Mouse (Mus musculus): ENCODE measurements around the gene Ptpn7. TPM values are rescaled to one million over a fixed set of nuclear protein-coding genes. Genes with fewer than 3 reads are reported as not detected.

Gene Ptpn7
- polyA plus RNA-seq, 1 experiment = 2.5 TPM

DNA sequence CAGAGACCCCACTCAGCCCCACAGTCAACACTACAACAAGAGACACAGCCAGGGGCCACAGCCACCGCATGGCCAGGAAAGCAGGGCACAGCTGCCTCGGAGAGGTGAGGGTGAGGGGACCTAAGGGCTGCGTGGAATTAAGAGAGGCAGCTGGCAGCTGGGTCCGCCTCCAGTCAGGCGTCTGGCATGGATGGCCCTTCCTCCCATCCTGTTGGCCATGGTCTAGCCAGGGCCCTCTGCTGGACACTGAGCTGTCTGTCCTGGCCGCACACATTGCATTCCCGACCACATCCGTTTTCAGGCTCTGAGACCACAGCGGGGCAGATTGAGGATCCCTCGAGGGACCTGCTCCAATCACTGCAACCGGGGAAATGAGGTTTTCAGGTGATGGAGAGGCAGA lies 34.9 kb downstream of the Ptpn7 start, which contains the start of gene Gpr37l1:
Gene Gpr37l1, minus strand, starts transcription at position 247 of the 400 bp plus-strand sequence.
- WGBS = 63% methylated on average over 11 of the region's 11 CpGs
- TF ChIP-seq POLR2A (IDR thresholded peaks at IDR 0.05; ENCODE audit: low read depth, low read length) (no peak), CTCF (conservative IDR thresholded peaks at IDR 0.05; ENCODE audit: insufficient read depth, insufficient read length, low read depth, low read length) (0 out of 2 replicates have a peak, but pooled peaks have one; percentile 23)

DNA sequence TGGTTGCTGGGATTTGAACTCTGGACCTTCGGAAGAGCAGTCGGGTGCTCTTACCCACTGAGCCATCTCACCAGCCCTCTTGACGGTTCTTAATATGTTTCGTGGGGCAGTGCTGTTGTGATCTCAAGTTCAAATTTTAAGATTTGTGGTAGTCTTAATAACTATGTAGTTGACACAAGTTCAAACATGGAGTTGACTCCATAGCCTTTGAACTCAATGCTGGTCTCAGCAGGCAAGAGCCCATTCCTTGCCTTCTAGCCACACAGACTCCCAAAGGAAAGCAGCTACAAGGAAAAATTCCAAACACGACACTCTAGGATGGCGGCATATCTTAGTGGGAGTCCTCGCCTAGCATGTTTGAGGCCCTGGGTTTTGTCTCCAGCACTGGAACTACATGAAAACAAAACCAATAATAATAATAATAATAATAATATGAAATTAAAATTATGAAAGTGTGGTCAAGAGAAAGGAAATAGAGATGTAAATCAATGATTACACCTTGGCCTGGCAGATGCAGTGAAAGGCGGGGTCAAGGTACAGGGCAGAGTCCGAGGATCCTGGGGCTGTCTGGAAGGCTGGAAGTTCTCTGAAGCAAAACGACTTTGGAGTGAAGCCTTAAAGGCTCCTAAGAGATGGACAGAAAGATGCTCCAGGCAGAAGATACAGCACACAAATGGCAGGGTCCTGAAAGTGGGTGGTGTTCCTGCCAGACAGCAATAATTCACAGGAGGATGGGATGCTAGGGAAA lies 36.1 kb downstream of the Ptpn7 start:
- peak; percentile 92 for DNase-seq
- Histone ChIP-seq H3K4me3 (ENCODE audit: insufficient read depth, low read depth, low read length) (no peak overlapping the region), H3K36me3 (ENCODE audit: control insufficient read depth, insufficient read depth, low read length) (no peaks in the 10 kb centered on the region), H3K27me3 (replicated peaks; ENCODE audit: control insufficient read depth, insufficient read depth, low read length) (no peaks in the 10 kb centered on the region), H3K4me1 (ENCODE audit: control insufficient read depth, insufficient read depth, low read length) (peaks cover 14% of the 10 kb centered on the region; the same call in 1 of the 2 replicates), H3K27ac (ENCODE audit: insufficient read depth, low read depth, low read length) (peak overlapping the region; percentile 82)
- 66% methylated on average over 10 of the region's 10 CpGs for WGBS
- TF ChIP-seq POLR2A (IDR thresholded peaks at IDR 0.05; ENCODE audit: low read depth, low read length) (no peak), CTCF (conservative IDR thresholded peaks at IDR 0.05; ENCODE audit: insufficient read depth, insufficient read length, low read depth, low read length) (no peak)

More for the DNA sequence above, 34.9 kb downstream of the Ptpn7 start, which contains the start of gene Gpr37l1:
- Histone ChIP-seq H3K4me3 (ENCODE audit: insufficient read depth, low read depth, low read length) (no peak within 1 kb of the TSS), H3K4me1 (ENCODE audit: control insufficient read depth, insufficient read depth, low read length) (peaks cover 14% of the 10 kb centered on the region; the same call in 1 of the 2 replicates), H3K27ac (ENCODE audit: insufficient read depth, low read depth, low read length) (peak within 1 kb of the TSS; percentile 82), H3K36me3 (ENCODE audit: control insufficient read depth, insufficient read depth, low read length) (no peaks in the 10 kb centered on the region), H3K27me3 (replicated peaks; ENCODE audit: control insufficient read depth, insufficient read depth, low read length) (no peaks in the 10 kb centered on the region)
- no peak for DNase-seq

- Histone ChIP-seq H3K27me3 (replicated peaks; ENCODE audit: control insufficient read depth, insufficient read depth, low read length) (no peaks in the 10 kb centered on the region), H3K4me1 (ENCODE audit: control insufficient read depth, insufficient read depth, low read length) (peaks cover 14% of the 10 kb centered on the region; the same call in 1 of the 2 replicates), H3K27ac (ENCODE audit: insufficient read depth, low read depth, low read length) (peak overlapping the region; percentile 43), H3K4me3 (ENCODE audit: insufficient read depth, low read depth, low read length) (no peak overlapping the region), H3K36me3 (ENCODE audit: control insufficient read depth, insufficient read depth, low read length) (no peaks in the 10 kb centered on the region)
- no peak for TF ChIP-seq POLR2A (IDR thresholded peaks at IDR 0.05; ENCODE audit: low read depth, low read length)
- no peak; the same call in 1 of the 2 replicates for TF ChIP-seq CTCF (conservative IDR thresholded peaks at IDR 0.05; ENCODE audit: insufficient read depth, insufficient read length, low read depth, low read length)
- peak; percentile 89 for DNase-seq
- WGBS = 18% methylated on average over 12 of the region's 12 CpGs
These were observed 37.2 kb downstream of the Ptpn7 start for GRCm38 (mm10) chr1:135169556-135170224.

DNA sequence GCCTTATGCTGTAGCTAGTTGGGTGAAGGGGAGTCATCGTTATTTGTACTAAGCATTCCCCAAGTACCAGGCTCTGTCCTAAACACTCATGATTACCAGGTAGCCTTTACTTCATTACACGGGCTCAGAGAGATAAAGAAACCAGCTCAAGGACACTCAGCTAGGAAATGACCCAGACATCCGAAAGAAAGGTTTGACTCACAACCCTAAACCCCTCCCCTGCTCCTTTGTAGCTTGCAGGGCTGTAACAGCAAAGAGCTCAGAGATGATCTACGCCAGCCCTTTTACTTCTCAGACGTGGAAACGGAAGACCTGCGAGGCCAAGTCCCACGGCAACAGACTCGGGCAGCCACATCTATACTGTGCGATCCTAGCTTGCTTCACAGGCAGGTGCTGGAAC lies 37.8 kb downstream of the Ptpn7 start:
- no peaks in the 10 kb centered on the region for H3K36me3 ChIP-seq (ENCODE audit: control insufficient read depth, insufficient read depth, low read length)
- peak overlapping the region; percentile 43 for H3K27ac ChIP-seq (ENCODE audit: insufficient read depth, low read depth, low read length)
- H3K4me3 ChIP-seq (ENCODE audit: insufficient read depth, low read depth, low read length) = no peak overlapping the region
- WGBS = 61% methylated on average over 10 of the region's 10 CpGs
- no peak for DNase-seq
- TF ChIP-seq POLR2A (IDR thresholded peaks at IDR 0.05; ENCODE audit: low read depth, low read length) = no peak
- TF ChIP-seq CTCF (conservative IDR thresholded peaks at IDR 0.05; ENCODE audit: insufficient read depth, insufficient read length, low read depth, low read length) = no peak
- peaks cover 14% of the 10 kb centered on the region; the same call in 1 of the 2 replicates for H3K4me1 ChIP-seq (ENCODE audit: control insufficient read depth, insufficient read depth, low read length)
- no peaks in the 10 kb centered on the region for H3K27me3 ChIP-seq (replicated peaks; ENCODE audit: control insufficient read depth, insufficient read depth, low read length)

- no peak for TF ChIP-seq POLR2A (IDR thresholded peaks at IDR 0.05; ENCODE audit: low read depth, low read length)
- TF ChIP-seq CTCF (conservative IDR thresholded peaks at IDR 0.05; ENCODE audit: insufficient read depth, insufficient read length, low read depth, low read length) = peak; percentile 37
These were observed 38.7 kb downstream of the Ptpn7 start for GRCm38 (mm10) chr1:135171202-135171601.

GRCm38 (mm10) chr1:135171984-135172383 lies 39.5 kb downstream of the Ptpn7 start:
- no peak overlapping the region for H3K4me3 ChIP-seq (ENCODE audit: insufficient read depth, low read depth, low read length)
- H3K27ac ChIP-seq (ENCODE audit: insufficient read depth, low read depth, low read length) = no peak overlapping the region
- H3K36me3 ChIP-seq (ENCODE audit: control insufficient read depth, insufficient read depth, low read length) = no peaks in the 10 kb centered on the region
- WGBS = 43% methylated on average over 6 of the region's 6 CpGs
- peak; percentile 90 for DNase-seq
- peak; percentile 71 for TF ChIP-seq CTCF (conservative IDR thresholded peaks at IDR 0.05; ENCODE audit: insufficient read depth, insufficient read length, low read depth, low read length)
- no peak for TF ChIP-seq POLR2A (IDR thresholded peaks at IDR 0.05; ENCODE audit: low read depth, low read length)
- peaks cover 14% of the 10 kb centered on the region; the same call in 1 of the 2 replicates for H3K4me1 ChIP-seq (ENCODE audit: control insufficient read depth, insufficient read depth, low read length)
- H3K27me3 ChIP-seq (replicated peaks; ENCODE audit: control insufficient read depth, insufficient read depth, low read length) = no peaks in the 10 kb centered on the region

More at GRCm38 (mm10) chr1:135171202-135171601, 38.7 kb downstream of the Ptpn7 start:
- H3K4me1 ChIP-seq (ENCODE audit: control insufficient read depth, insufficient read depth, low read length) = peaks cover 14% of the 10 kb centered on the region; the same call in 1 of the 2 replicates
- no peaks in the 10 kb centered on the region for H3K36me3 ChIP-seq (ENCODE audit: control insufficient read depth, insufficient read depth, low read length)
- no peaks in the 10 kb centered on the region for H3K27me3 ChIP-seq (replicated peaks; ENCODE audit: control insufficient read depth, insufficient read depth, low read length)
- H3K4me3 ChIP-seq (ENCODE audit: insufficient read depth, low read depth, low read length) = no peak overlapping the region
- no peak for DNase-seq
- H3K27ac ChIP-seq (ENCODE audit: insufficient read depth, low read depth, low read length) = no peak overlapping the region
- 81% methylated on average over 7 of the region's 7 CpGs for WGBS

DNA sequence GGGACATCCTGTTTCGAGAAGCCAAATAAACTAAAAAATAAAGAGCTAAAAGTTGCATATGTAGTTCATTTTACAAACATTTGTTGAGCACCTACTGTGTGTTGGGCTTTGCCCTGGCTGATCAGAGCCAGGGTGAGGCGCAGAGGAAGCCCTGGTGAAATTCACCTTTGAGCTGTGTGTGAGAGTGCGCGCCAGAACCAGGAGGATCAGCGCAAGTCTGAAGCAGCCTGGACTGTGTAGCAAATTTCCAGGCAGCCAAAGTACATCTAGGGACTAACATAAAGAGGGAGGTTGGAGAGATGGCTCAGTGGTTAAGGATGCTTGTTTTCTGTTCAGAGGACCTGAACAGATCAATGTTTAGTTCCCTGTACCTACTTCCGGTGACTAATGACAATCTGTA lies 40.8 kb downstream of the Ptpn7 start:
- Histone ChIP-seq H3K4me1 (ENCODE audit: control insufficient read depth, insufficient read depth, low read length) (peaks cover 14% of the 10 kb centered on the region; the same call in 1 of the 2 replicates), H3K36me3 (ENCODE audit: control insufficient read depth, insufficient read depth, low read length) (no peaks in the 10 kb centered on the region), H3K4me3 (ENCODE audit: insufficient read depth, low read depth, low read length) (no peak overlapping the region), H3K27ac (ENCODE audit: insufficient read depth, low read depth, low read length) (no peak overlapping the region), H3K27me3 (replicated peaks; ENCODE audit: control insufficient read depth, insufficient read depth, low read length) (no peaks in the 10 kb centered on the region)
- TF ChIP-seq CTCF (conservative IDR thresholded peaks at IDR 0.05; ENCODE audit: insufficient read depth, insufficient read length, low read depth, low read length) (no peak), POLR2A (IDR thresholded peaks at IDR 0.05; ENCODE audit: low read depth, low read length) (no peak)
- 74% methylated on average over 6 of the region's 6 CpGs for WGBS
- DNase-seq = peak; percentile 67
